Mouse (Mus musculus): Measurements from ENCODE around the gene Pom121l2.

- TF ChIP-seq CTCF (IDR thresholded peaks at IDR 0.05; ENCODE audit: extremely low read depth, insufficient read length, insufficient replicate concordance, low read depth, low read length) = no peak
- TF ChIP-seq POLR2A (IDR thresholded peaks at IDR 0.05; ENCODE audit: low read depth, low read length) = no peak
Observed at GRCm38 (mm10) chr13:21969816-21970215, 11.2 kb upstream of the Pom121l2 start.
